Mouse (Mus musculus) embryonic facial prominence, embryonic 12.5 days (tissue): ENCODE data around the gene Apob. TPM values are rescaled to one million over a fixed set of nuclear protein-coding genes. Genes with fewer than 3 reads are reported as not detected.

ENCODE experiments used
- ATAC-seq: fragments of 200-750 bp; cut with Nextera tagmentation; 2 replicates; pipeline ENCODE4 v1.8.0; 2017; ENCODE audit not compliant: insufficient number of reproducible peaks, insufficient read depth, low FRiP score, low TSS enrichment
- H3K27ac ChIP-seq: fragments of 300-500 bp; sonication (generic); 2 replicates; pipeline ENCODE4 v1.5.1; 2016; ENCODE audit warnings: mild to moderate bottlenecking
- H3K27me3 ChIP-seq: fragments of 300-500 bp; sonication (generic); 2 replicates; pipeline ENCODE4 v1.6.1; 2016; ENCODE audit warnings: mild to moderate bottlenecking, moderate library complexity
- H3K36me3 ChIP-seq: fragments of 300-500 bp; sonication (generic); 2 replicates; pipeline ENCODE4 v1.6.1; 2016; ENCODE audit warnings: mild to moderate bottlenecking
- H3K4me1 ChIP-seq: fragments of 300-500 bp; sonication (generic); 2 replicates; pipeline ENCODE4 v1.6.1; 2016
- H3K4me2 ChIP-seq: fragments of 300-500 bp; sonication (generic); replicated peaks from 2 replicates; pipeline ENCODE4 v1.6.1; 2016; ENCODE audit warnings: mild to moderate bottlenecking, moderate library complexity
- H3K4me3 ChIP-seq: fragments of 300-500 bp; sonication (generic); 2 replicates; pipeline ENCODE4 v1.5.1; 2016; ENCODE audit warnings: mild to moderate bottlenecking
- H3K9ac ChIP-seq: fragments of 300-500 bp; sonication (generic); 2 replicates; pipeline ENCODE4 v1.6.1; 2016; ENCODE audit warnings: mild to moderate bottlenecking, moderate library complexity
- H3K9me3 ChIP-seq: fragments of 300-500 bp; sonication (generic); 2 replicates; pipeline ENCODE4 v1.6.1; 2016; ENCODE audit warnings: mild to moderate bottlenecking, moderate library complexity
- WGBS: fragments of 180-500 bp; shearing (Covaris S2); methylation state at CpG from one replicate; pipeline ENCODE4 v1.1.7; 2016; 5-methylcytosine and 5-hydroxymethylcytosine counted together
- polyA plus RNA-seq: library from polyadenylated mRNA; unstranded; fragments of >200 nt; fragmentation: Nextera tagmentation; extraction: Ambion mirVana; gene quantifications from 2 replicates; pipeline ENCODE4 v1.2.1, GENCODE M21; 2016

The Apob gene
- polyA plus RNA-seq, 1 experiment from 2014 or later, result 0.24 TPM

DNA sequence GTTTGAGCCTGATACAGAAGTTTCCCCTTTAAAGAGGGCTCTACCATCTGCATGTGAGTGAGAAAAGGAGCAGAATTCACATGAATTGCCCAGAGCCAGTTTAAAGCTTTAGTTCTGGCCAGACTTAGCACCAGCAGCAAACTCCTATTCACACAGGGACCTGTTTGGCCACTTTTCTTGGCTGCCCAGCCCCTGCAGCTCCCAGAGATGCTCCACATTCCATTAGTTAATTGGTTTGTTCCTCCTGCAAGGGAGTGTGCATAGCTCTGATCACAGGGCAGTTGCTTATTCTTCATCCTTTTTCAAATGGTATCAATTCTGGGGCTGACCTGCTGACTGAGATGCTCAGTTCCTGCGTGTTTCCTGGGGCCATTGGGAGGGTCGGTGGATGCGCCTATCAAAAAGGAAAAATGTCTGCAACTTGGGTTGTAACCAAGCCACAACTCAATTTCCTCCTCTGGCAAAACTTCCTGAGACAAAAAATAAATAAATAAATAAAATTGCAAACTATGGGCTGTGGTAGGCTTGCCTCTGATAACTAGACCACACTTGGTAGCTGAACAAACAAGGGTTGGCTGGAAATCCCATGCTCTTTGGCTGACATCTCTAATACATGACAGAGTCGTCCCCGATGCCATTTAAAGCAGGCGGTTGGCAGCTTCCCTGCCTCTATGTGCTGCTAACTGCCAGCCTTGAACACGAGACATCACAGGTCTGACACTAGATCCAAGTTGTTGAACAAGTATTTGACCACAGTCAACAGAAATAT is 65.4 kb downstream of the Apob start:
- no peak overlapping the region for H3K27ac ChIP-seq
- H3K4me2 ChIP-seq, result no peak overlapping the region
- H3K27me3 ChIP-seq, result no peaks in the 10 kb centered on the region
- no peak overlapping the region for H3K9ac ChIP-seq
- WGBS, result 62% methylated on average over 7 of the region's 7 CpGs
- no peaks in the 10 kb centered on the region for H3K9me3 ChIP-seq
- no peak overlapping the region for H3K4me3 ChIP-seq
- no peaks in the 10 kb centered on the region for H3K36me3 ChIP-seq
- no peak for ATAC-seq
- no peaks in the 10 kb centered on the region for H3K4me1 ChIP-seq

DNA sequence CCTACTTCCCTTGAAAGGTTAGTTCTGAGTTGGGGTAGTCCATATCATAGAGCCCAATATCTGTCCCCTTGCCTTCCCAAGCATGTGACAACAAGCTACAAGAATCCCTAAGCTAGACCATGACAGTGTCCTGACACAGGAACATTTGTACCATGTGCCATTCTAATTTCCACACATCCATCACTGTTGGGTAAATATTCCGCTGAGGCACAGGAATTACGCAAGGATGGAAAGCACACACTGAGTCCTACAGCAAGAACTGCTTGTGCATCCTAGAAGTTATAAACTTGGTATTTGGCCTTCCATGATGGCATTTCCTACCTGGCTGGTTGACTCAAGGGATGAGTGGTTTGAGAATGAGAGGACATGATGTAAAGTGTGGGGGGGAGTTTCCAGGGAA is 69.6 kb downstream of the Apob start:
- WGBS, result 95% methylated on average over 2 of the region's 2 CpGs
- Histone ChIP-seq H3K9me3 (no peaks in the 10 kb centered on the region), H3K9ac (no peak overlapping the region), H3K27ac (no peak overlapping the region), H3K4me1 (no peaks in the 10 kb centered on the region), H3K4me2 (no peak overlapping the region), H3K36me3 (no peaks in the 10 kb centered on the region), H3K4me3 (no peak overlapping the region), H3K27me3 (no peaks in the 10 kb centered on the region)
- ATAC-seq, result no peak

DNA sequence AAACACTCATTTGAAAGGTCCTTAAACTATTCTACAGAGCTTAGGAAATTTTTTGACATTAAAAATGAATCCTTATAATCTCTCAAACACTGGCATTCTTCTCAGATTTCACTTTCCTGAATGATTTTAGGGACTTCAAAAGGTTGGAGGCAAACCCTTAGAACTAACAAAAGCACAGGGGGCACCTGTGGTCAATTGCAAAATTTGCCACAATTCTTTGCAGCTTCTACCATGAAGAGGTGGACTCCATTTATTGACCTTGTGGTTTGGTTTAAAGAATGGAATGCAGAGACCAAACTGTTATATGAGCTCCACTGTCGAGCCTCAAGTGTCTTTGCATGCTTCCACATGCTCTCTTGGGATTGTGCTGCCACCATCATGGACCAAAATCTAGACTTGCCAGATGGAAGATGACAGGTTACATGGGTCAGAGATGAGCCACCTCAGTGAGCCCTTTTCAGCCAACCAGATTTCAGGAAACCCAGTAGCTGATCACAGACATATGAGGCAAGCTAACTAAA is 70.4 kb downstream of the Apob start:
- Histone ChIP-seq H3K9me3 (no peaks in the 10 kb centered on the region), H3K4me3 (no peak overlapping the region), H3K27ac (no peak overlapping the region), H3K4me2 (no peak overlapping the region), H3K36me3 (no peaks in the 10 kb centered on the region), H3K4me1 (no peaks in the 10 kb centered on the region), H3K27me3 (no peaks in the 10 kb centered on the region), H3K9ac (no peak overlapping the region)
- 32% methylated on average over 1 of the region's 1 CpGs for WGBS
- ATAC-seq, result no peak

DNA sequence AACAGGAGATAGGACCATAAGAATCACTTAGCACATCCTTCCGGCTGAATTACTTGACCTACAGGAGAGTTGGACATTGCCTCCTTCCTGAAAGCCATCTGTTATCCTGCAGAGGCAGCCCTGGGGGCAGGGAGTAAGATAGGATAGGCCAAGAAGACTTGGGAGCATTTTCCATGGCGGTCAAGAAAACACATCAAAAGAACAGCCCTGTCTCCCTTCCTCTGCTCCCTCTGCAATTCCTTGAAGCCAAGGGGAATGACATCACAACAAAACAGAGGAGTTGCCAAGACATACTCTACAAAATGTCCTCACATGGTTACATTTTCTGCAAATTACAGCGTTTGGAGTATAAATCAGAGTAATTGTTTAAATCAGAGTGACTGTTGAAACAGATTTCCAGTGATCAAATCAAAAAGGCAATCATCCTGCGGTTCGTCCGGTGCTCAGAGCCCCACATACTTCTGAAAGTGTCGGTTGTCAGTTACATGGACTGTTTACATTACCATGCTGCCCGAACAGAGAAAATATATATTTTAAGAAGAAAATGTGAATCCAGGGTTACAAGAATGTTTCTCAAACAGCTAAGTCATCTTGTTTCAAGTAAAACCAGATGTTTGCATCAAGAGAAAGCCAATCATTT is 78.7 kb downstream of the Apob start:
- Histone ChIP-seq H3K9ac (no peak overlapping the region), H3K4me1 (peaks cover 5% of the 10 kb centered on the region; the same call in 1 of the 2 replicates), H3K27me3 (no peaks in the 10 kb centered on the region), H3K4me3 (no peak overlapping the region), H3K9me3 (no peaks in the 10 kb centered on the region), H3K27ac (peak overlapping the region; percentile 48; the same call in 1 of the 2 replicates), H3K4me2 (no peak overlapping the region), H3K36me3 (no peaks in the 10 kb centered on the region)
- no peak for ATAC-seq
- 37% methylated on average over 8 of the region's 8 CpGs for WGBS

DNA sequence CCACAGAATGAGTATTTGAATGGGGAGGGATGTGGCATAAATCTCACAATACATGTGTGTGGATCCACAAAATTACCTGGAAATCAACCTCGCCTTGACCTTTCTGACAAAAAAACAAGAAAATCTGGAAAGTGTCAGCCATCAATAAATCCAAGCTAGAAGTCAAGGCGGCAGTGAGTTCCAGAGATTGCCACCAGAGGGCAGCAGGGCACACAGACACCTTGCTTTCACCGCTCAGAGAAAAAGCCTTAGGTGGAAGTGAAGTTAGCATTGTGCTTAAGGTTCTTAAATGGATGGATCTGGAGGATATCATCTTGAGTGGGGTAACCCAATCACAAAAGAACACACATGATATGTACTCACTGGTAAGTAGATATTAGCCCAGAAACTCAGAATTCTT is 82.1 kb downstream of the Apob start:
- Histone ChIP-seq H3K4me1 (peaks cover 15% of the 10 kb centered on the region), H3K27ac (no peak overlapping the region), H3K4me3 (no peak overlapping the region), H3K9ac (no peak overlapping the region), H3K27me3 (no peaks in the 10 kb centered on the region), H3K36me3 (no peaks in the 10 kb centered on the region), H3K4me2 (no peak overlapping the region), H3K9me3 (no peaks in the 10 kb centered on the region)
- WGBS, result 11% methylated on average over 3 of the region's 3 CpGs
- no peak for ATAC-seq

DNA sequence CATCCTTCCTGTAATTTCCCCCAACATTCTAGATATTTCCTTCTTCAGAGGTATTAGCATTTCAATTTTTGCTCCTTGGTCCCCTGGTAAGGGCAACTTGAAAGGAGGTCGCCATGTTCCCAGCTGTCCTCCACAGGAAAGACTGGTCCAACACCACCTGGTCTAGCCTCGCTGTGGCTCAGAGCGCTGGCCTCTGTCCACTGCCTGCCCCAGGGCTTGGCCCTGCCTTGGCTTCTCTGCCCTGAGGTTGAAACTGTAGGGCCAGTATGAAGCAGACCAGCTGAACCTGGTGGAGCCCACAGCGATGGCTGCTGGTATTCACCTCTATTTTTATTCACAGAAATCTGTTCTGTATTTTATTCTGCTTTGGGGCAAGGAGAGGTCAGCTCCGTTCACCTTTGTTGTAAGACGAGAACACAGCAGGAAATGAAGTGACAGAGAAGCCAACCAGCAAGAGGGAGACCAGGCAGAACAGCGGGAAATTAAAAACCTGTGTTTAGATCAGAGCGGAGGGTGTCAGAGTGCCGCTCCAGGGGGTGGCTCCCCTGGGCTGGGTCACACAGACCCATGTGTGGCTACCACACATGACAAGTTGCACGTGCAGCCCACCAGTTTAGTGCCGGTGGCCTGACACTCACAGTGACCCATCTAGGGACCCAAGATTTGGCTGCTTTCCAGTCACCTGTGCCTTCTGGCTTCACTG is 86.1 kb downstream of the Apob start:
- Histone ChIP-seq H3K4me3 (no peak overlapping the region), H3K27me3 (no peaks in the 10 kb centered on the region), H3K9ac (no peak overlapping the region), H3K36me3 (no peaks in the 10 kb centered on the region), H3K27ac (no peak overlapping the region), H3K4me1 (peaks cover 10% of the 10 kb centered on the region), H3K4me2 (no peak overlapping the region), H3K9me3 (no peaks in the 10 kb centered on the region)
- 23% methylated on average over 11 of the region's 11 CpGs for WGBS
- peak; percentile 64; the same call in 1 of the 2 replicates for ATAC-seq

Other genes starting within 250 kb of the Apob start
- 67.9 and 72.2 TPM in 2 replicates for gene Ldah, start 230.5 kb downstream of the Apob start, polyA plus RNA-seq